Mouse (Mus musculus): Measurements from ENCODE around the gene Gm42688. TPM values are rescaled to one million over a fixed set of nuclear protein-coding genes. Genes with fewer than 3 reads are reported as not detected.
A peak's percentile ranks its signal among the peaks of the same experiment; 100 is the strongest.

Gm42688 gene
- total and polyA plus RNA-seq, 2 experiments from 2014 or later: 2.9 to 7.0 TPM

GRCm38 (mm10) chr6:83132176-83132919 is 30.9 kb downstream of the Gm42688 start:
- no peaks in the 10 kb centered on the region for H3K36me3 ChIP-seq (ENCODE audit: insufficient read depth)
- no peak for TF ChIP-seq CTCF (IDR thresholded peaks at IDR 0.05; ENCODE audit: low read depth)

GRCm38 (mm10) chr6:83134226-83134625 is 32.8 kb downstream of the Gm42688 start:
- 68% methylated on average over 3 of the region's 3 CpGs for WGBS
- no peak overlapping the region for H3K9ac ChIP-seq
- no peak for ATAC-seq

More at GRCm38 (mm10) chr6:83132176-83132919, 30.9 kb downstream of the Gm42688 start:
- peaks cover 10% of the 10 kb centered on the region; the same call in 1 of the 2 replicates for H3K27me3 ChIP-seq (ENCODE audit: insufficient read depth, low read length)
- no peak overlapping the region for H3K4me3 ChIP-seq (ENCODE audit: low read depth, low read length)
- ATAC-seq (no peak), DNase-seq (no peak)
- WGBS: 86% methylated on average over 9 of the region's 9 CpGs
- H3K27ac ChIP-seq (ENCODE audit: low read depth, low read length): no peak overlapping the region
- no peaks in the 10 kb centered on the region for H3K9me3 ChIP-seq (ENCODE audit: low read length)
- no peaks in the 10 kb centered on the region for H3K4me1 ChIP-seq (ENCODE audit: insufficient read depth)
- H3K9ac ChIP-seq: no peak overlapping the region
- H3K4me2 ChIP-seq (ENCODE audit: low read depth): no peak overlapping the region

GRCm38 (mm10) chr6:83134951-83135513 is 33.6 kb downstream of the Gm42688 start, which contains the start of gene Rtkn:
Gene Rtkn, plus strand, starts transcription at chr6:83135463.
- Histone ChIP-seq H3K4me3 (ENCODE audit: low read depth, low read length) (no peak within 1 kb of the TSS), H3K27me3 (ENCODE audit: insufficient read depth, low read length) (peaks cover 10% of the 10 kb centered on the region; the same call in 1 of the 2 replicates), H3K9ac (no peak within 1 kb of the TSS), H3K9me3 (ENCODE audit: low read length) (no peaks in the 10 kb centered on the region), H3K27ac (ENCODE audit: low read depth, low read length) (no peak within 1 kb of the TSS), H3K4me1 (ENCODE audit: insufficient read depth) (no peaks in the 10 kb centered on the region), H3K4me2 (ENCODE audit: low read depth) (peak within 1 kb of the TSS; percentile 48), H3K36me3 (ENCODE audit: insufficient read depth) (no peaks in the 10 kb centered on the region)
- no peak for ATAC-seq
- TF ChIP-seq CTCF (IDR thresholded peaks at IDR 0.05; ENCODE audit: low read depth): no peak
- WGBS: 60% methylated on average over 7 of the region's 7 CpGs
- DNase-seq: no peak

More at GRCm38 (mm10) chr6:83134226-83134625, 32.8 kb downstream of the Gm42688 start:
- Histone ChIP-seq H3K27ac (ENCODE audit: low read depth, low read length) (no peak overlapping the region), H3K4me2 (ENCODE audit: low read depth) (no peak overlapping the region), H3K4me3 (ENCODE audit: low read depth, low read length) (no peak overlapping the region), H3K36me3 (ENCODE audit: insufficient read depth) (no peaks in the 10 kb centered on the region), H3K9me3 (ENCODE audit: low read length) (no peaks in the 10 kb centered on the region), H3K4me1 (ENCODE audit: insufficient read depth) (no peaks in the 10 kb centered on the region), H3K27me3 (ENCODE audit: insufficient read depth, low read length) (peaks cover 10% of the 10 kb centered on the region; the same call in 1 of the 2 replicates)
- no peak for TF ChIP-seq CTCF (IDR thresholded peaks at IDR 0.05; ENCODE audit: low read depth)
- DNase-seq: no peak

GRCm38 (mm10) chr6:83135571-83136161 is 34.2 kb downstream of the Gm42688 start:
- peak overlapping the region; percentile 48 for H3K4me2 ChIP-seq (ENCODE audit: low read depth)
- peaks cover 10% of the 10 kb centered on the region; the same call in 1 of the 2 replicates for H3K27me3 ChIP-seq (ENCODE audit: insufficient read depth, low read length)
- no peaks in the 10 kb centered on the region for H3K4me1 ChIP-seq (ENCODE audit: insufficient read depth)
- WGBS: 9% methylated on average over 37 of the region's 37 CpGs
- ATAC-seq (no peak), DNase-seq (no peak)
- H3K4me3 ChIP-seq (ENCODE audit: low read depth, low read length): no peak overlapping the region
- no peak for TF ChIP-seq CTCF (IDR thresholded peaks at IDR 0.05; ENCODE audit: low read depth)
- H3K36me3 ChIP-seq (ENCODE audit: insufficient read depth): no peaks in the 10 kb centered on the region
- H3K9ac ChIP-seq: no peak overlapping the region
- H3K27ac ChIP-seq (ENCODE audit: low read depth, low read length): no peak overlapping the region
- H3K9me3 ChIP-seq (ENCODE audit: low read length): no peaks in the 10 kb centered on the region

GRCm38 (mm10) chr6:83136291-83136880 is 35.0 kb downstream of the Gm42688 start:
- 22% methylated on average over 5 of the region's 5 CpGs for WGBS
- Histone ChIP-seq H3K4me1 (ENCODE audit: insufficient read depth) (no peaks in the 10 kb centered on the region), H3K36me3 (ENCODE audit: insufficient read depth) (no peaks in the 10 kb centered on the region), H3K27me3 (ENCODE audit: insufficient read depth, low read length) (peaks cover 10% of the 10 kb centered on the region), H3K27ac (ENCODE audit: low read depth, low read length) (no peak overlapping the region; the same call in 1 of the 2 replicates), H3K9me3 (ENCODE audit: low read length) (no peaks in the 10 kb centered on the region), H3K4me2 (ENCODE audit: low read depth) (peak overlapping the region; percentile 48; the same call in 1 of the 2 replicates), H3K4me3 (ENCODE audit: low read depth, low read length) (no peak overlapping the region), H3K9ac (no peak overlapping the region)
- TF ChIP-seq CTCF (IDR thresholded peaks at IDR 0.05; ENCODE audit: low read depth): no peak
- ATAC-seq (no peak), DNase-seq (no peak)

GRCm38 (mm10) chr6:83136881-83137575 is 35.6 kb downstream of the Gm42688 start:
- Histone ChIP-seq H3K27me3 (ENCODE audit: insufficient read depth, low read length) (peaks cover 14% of the 10 kb centered on the region), H3K36me3 (ENCODE audit: insufficient read depth) (no peaks in the 10 kb centered on the region), H3K4me3 (ENCODE audit: low read depth, low read length) (peak overlapping the region; percentile 26), H3K9ac (peak overlapping the region; percentile 48), H3K9me3 (ENCODE audit: low read length) (no peaks in the 10 kb centered on the region), H3K27ac (ENCODE audit: low read depth, low read length) (peak overlapping the region; percentile 72), H3K4me1 (ENCODE audit: insufficient read depth) (no peaks in the 10 kb centered on the region), H3K4me2 (ENCODE audit: low read depth) (peak overlapping the region; percentile 48)
- ATAC-seq (peak; percentile 64), DNase-seq (peak; percentile 44)
- TF ChIP-seq CTCF (IDR thresholded peaks at IDR 0.05; ENCODE audit: low read depth): no peak
- 2% methylated on average over 26 of the region's 26 CpGs for WGBS

Data from forebrain, postnatal 0 days (tissue).